Mouse (Mus musculus) embryo, embryonic 11.5 days (tissue): ENCODE data around the gene Slc12a8.
"Not testable (repeated sequence)": the region's sequence is repeated elsewhere in the genome, so short reads cannot be mapped to it uniquely, and the experiment has no call there.

ENCODE experiments used
- DNase-seq: peaks from one replicate; pipeline ENCODE4 v3.0.0-alpha.2; 2012; ENCODE audit warnings: low read depth, low spot score

Gene Slc12a8

GRCm38 (mm10) chr16:33516807-33517565 lies at the start of gene Slc12a8:
Gene Slc12a8 (plus strand): TSS chr16:33517328.
- no peak for DNase-seq

GRCm38 (mm10) chr16:33467451-33467850 lies 49.7 kb upstream of the Slc12a8 start:
- DNase-seq = no peak

- no peak for DNase-seq
Measured at GRCm38 (mm10) chr16:33469973-33470372, 47.2 kb upstream of the Slc12a8 start.

- DNase-seq = no peak
Measured at GRCm38 (mm10) chr16:33474381-33474780, 42.7 kb upstream of the Slc12a8 start.

GRCm38 (mm10) chr16:33479926-33480325 lies 37.2 kb upstream of the Slc12a8 start:
- DNase-seq = no peak

- DNase-seq = no peak
Measured at GRCm38 (mm10) chr16:33481148-33481547, 36.0 kb upstream of the Slc12a8 start.

GRCm38 (mm10) chr16:33482309-33482708 lies 34.8 kb upstream of the Slc12a8 start:
- no peak for DNase-seq

GRCm38 (mm10) chr16:33487709-33488108 lies 29.4 kb upstream of the Slc12a8 start:
- DNase-seq = no peak

GRCm38 (mm10) chr16:33494374-33494773 lies 22.8 kb upstream of the Slc12a8 start:
- no peak for DNase-seq

GRCm38 (mm10) chr16:33508082-33508481 lies 9.0 kb upstream of the Slc12a8 start:
- DNase-seq = no peak

- DNase-seq = not testable (repeated sequence)
Measured at GRCm38 (mm10) chr16:33509231-33509630, 7.9 kb upstream of the Slc12a8 start.

- DNase-seq = not testable (repeated sequence)
Measured at GRCm38 (mm10) chr16:33510856-33511255, 6.3 kb upstream of the Slc12a8 start.

- no peak for DNase-seq
Measured at GRCm38 (mm10) chr16:33512555-33512954, 4.6 kb upstream of the Slc12a8 start.

GRCm38 (mm10) chr16:33517627-33518026 lies 499 bp downstream of the Slc12a8 start:
- no peak for DNase-seq

- DNase-seq = no peak
Measured at GRCm38 (mm10) chr16:33518236-33518635, 1.1 kb downstream of the Slc12a8 start.

- DNase-seq = no peak
Measured at GRCm38 (mm10) chr16:33519916-33520568, 2.9 kb downstream of the Slc12a8 start.

- DNase-seq = no peak
Measured at GRCm38 (mm10) chr16:33522516-33522915, 5.4 kb downstream of the Slc12a8 start.

GRCm38 (mm10) chr16:33523571-33523970 lies 6.4 kb downstream of the Slc12a8 start:
- no peak for DNase-seq

- DNase-seq = no peak
Measured at GRCm38 (mm10) chr16:33529502-33530454, 12.7 kb downstream of the Slc12a8 start.

- DNase-seq = no peak
Measured at GRCm38 (mm10) chr16:33531184-33531583, 14.1 kb downstream of the Slc12a8 start.

- no peak for DNase-seq
Measured at GRCm38 (mm10) chr16:33536456-33536855, 19.3 kb downstream of the Slc12a8 start.
